Mouse (Mus musculus): Measurements from ENCODE around the gene Hbq1a. TPM values are rescaled to one million over a fixed set of nuclear protein-coding genes. Genes with fewer than 3 reads are reported as not detected.
"Not testable (repeated sequence)": the region's sequence is repeated elsewhere in the genome, so short reads cannot be mapped to it uniquely, and the experiment has no call there.

Gene Hbq1a
- total RNA-seq, 1 experiment from 2014 or later: 1.0 TPM

- DNase-seq: no peak
Measured at GRCm38 (mm10) chr11:32285031-32285775, 14.7 kb upstream of the Hbq1a start.

DNA sequence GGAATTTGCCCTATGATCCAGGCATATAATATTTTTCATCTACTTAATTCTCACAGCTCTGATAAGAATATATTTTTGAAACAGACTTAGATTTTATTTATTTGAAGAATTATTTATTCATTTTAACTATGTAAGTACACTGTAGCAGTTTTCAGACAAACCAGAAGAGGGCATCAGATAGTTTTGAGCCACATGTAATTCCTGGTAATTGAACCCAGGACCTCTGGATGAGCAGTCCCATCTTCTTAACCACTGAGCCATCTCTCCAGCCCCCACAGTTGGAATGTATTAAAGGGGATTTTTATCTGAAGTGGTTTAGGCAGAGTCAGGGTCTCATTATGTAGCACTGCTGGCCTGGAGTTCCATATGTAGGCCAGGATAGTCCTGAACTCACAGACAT, 14.0 kb upstream of the Hbq1a start:
- not testable (repeated sequence) for DNase-seq

DNA sequence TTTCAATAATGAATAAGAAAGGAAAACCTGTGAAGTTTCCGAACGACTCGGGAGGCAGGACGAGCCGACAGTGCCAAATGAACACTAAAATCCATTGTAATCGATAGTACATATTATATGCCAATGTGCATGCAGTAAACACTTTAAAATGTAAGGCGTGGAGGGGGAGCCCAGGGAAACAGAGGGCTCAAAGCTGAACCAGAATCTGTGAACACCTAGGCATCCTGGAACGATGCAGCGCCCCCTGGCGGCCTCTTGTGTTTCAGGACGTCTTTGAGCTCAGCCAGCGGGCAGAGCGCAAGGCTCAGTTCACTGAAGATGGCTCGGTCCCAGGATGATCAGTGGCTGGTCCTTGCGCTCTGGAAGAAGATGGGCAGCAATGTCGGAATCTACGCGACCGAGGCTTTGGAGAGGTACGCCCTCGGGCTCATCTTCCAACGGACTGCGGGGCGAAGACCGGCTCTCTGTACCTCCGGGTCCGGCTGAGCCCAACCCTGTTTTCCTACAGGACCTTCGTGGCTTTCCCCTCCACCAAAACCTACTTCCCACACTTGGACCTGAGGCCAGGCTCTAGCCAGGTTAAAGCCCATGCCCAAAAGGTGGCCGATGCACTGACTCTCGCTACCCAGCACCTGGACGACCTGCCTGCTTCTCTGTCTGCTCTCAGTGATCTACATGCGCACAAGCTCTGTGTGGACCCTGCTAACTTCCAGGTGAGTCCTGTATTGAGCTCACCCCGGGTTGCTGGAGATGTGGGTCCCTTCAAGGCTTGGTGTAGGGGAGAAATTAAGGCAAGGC, 13.0 kb upstream of the Hbq1a start, which contains the start of gene Hbq1b:
Hbq1b (plus strand) TSS at position 271 of the 798 bp plus-strand sequence.
- peak; percentile 87 for DNase-seq

DNA sequence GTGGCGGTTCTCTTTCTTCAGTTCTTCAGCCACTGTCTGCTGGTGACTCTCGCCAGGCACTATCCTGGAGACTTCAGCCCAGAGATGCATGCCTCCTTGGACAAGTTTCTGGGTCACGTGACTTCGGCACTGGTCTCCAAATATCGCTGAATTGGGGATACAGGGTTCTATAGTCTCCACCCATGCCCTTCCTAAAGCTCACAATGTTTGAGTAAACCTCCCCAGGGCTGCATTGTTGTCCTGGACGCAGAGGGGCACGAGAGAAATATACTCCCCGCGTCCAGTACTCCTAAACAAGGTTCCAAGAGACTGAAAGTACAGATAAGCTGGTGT, 12.4 kb upstream of the Hbq1a start:
- no peak for DNase-seq

- DNase-seq: not testable (repeated sequence)
Measured at GRCm38 (mm10) chr11:32292819-32293218, 7.0 kb upstream of the Hbq1a start.

DNA sequence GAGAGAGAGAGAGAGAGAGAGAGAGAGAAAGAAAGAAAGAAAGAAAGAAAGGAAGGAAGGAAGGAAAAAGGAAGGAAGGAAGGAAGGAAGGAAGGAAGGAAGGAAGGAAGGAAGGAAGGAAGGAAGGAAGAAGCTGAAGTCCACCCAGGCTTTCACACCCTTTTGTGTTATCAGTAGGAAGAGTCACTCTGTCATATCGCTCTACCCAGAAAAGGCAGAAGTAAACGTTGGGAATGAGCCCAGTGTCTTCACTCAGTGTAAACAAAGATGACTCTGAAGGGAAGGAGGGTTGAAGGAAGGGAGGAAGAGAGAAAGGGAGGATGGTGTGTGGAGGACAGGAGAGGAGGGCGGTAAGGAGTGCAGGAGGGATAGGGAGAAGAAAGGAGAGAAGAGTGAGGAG, 6.4 kb upstream of the Hbq1a start:
- DNase-seq: not testable (repeated sequence)

DNA sequence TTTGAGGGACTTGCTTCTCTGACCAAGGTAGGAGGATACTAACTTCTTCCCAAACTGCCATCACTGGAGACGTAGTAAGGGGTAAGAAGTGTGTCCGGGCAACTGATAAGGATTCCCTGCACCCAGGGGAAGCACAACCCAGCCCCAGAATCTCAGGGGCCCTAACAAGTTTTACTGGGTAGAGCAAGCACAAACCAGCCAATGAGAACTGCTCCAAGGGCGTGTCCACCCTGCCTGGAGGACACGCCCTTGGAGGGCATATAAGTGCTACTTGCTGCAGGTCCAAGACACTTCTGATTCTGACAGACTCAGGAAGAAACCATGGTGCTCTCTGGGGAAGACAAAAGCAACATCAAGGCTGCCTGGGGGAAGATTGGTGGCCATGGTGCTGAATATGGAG, 3.7 kb upstream of the Hbq1a start, which contains the start of gene Hba-a2:
Hba-a2 (plus strand) TSS at position 287 of the 400 bp plus-strand sequence.
- not testable (repeated sequence) for DNase-seq

DNA sequence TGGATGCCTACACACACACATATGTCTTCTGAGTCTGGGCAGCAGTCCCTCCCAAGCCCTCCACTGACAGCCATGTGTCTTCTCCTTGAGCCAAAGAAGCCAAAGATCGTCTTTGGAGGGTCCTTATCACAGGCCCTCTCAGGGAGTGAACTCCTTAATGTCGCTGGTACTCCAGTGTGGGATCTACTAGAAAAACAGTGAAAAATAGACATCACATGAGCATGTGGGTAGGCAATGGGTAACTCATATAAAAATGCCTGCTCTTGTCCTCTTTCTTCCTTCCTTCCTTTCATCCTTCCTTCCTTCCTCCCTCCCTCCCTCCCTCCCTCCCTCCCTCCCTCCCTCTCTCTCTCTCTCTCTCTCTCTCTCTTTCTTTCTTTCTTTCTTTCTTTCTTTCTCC, 2.5 kb upstream of the Hbq1a start:
- DNase-seq: not testable (repeated sequence)

DNA sequence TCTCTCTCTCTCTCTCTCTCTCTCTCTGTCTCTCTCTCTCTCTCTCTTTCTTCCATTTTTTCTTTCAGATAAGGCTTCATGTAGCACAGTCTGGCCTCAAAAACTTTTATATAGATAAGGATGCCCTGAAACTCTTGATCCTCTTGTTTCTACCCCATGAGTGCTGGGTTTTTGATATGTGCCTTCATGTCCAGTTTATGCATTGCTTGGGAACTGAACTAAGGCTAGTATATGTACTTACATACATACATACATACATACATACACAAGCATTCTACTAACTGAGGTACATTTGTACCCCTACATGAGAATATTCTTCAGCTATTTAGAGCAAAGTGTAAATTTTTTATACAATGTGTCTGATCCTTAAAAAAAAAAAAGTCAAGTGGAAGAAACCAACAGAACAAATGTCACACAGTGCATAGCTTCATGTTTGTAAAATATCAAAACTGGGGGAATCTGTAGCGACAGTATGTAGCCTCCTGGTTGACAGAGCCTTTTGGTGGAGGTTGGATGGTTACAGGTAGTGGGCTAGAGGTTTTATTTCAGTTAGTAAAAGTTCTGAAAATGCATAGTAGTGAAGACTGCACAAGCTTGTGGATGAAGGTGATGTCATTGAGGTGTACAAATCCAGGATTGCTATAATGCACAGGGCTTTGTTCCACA, 1.9 kb upstream of the Hbq1a start:
- DNase-seq: no peak

- DNase-seq: no peak
Measured at GRCm38 (mm10) chr11:32298532-32298918, 1.3 kb upstream of the Hbq1a start.

- DNase-seq: no peak
Measured at GRCm38 (mm10) chr11:32300279-32301267, 704 bp downstream of the Hbq1a start.

DNA sequence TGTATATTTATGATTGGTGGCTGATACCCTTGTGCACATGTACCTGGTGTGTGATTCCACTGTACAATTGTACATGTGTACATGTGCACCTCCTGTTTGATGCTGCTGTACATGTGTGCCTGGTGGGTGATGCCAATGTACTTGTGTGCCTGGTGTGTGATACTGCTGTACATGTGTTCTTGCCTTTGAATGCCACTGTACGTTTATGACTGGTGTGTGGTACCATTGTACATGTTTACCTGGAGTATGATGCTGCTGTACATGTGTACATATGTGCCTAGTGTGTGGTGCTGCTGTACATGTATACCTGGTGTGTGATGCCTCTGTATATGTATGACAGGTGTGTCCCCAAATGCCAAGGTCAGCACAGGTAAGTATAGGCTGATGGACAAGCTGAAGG, 1.6 kb downstream of the Hbq1a start:
- DNase-seq: no peak

- DNase-seq: no peak
Measured at GRCm38 (mm10) chr11:32302824-32303419, 3.1 kb downstream of the Hbq1a start.

DNA sequence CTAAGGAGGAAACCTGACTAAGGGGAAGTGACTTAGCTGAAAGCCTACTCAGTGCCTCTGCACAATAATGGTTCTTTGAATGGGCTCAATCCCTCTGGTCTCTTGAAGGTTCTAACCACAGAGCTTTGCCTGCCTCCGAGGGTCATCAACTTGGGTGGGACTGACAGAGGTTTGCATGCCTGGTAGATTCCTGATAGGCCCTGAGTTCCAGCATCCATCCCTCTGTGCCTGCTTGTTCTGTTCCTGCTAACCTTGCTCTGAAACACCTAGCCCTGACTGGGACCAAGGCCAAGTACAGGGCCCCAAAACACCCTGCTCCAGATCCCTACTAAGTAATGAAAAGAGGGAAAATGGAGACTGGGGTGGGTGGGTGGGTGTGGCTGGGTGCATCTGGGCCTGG, 3.6 kb downstream of the Hbq1a start:
- no peak for DNase-seq

- no peak for DNase-seq
Measured at GRCm38 (mm10) chr11:32307006-32307405, 7.1 kb downstream of the Hbq1a start.

GRCm38 (mm10) chr11:32309446-32309845, 9.6 kb downstream of the Hbq1a start:
- no peak for DNase-seq

GRCm38 (mm10) chr11:32309928-32310327, 10.1 kb downstream of the Hbq1a start:
- no peak for DNase-seq

DNA sequence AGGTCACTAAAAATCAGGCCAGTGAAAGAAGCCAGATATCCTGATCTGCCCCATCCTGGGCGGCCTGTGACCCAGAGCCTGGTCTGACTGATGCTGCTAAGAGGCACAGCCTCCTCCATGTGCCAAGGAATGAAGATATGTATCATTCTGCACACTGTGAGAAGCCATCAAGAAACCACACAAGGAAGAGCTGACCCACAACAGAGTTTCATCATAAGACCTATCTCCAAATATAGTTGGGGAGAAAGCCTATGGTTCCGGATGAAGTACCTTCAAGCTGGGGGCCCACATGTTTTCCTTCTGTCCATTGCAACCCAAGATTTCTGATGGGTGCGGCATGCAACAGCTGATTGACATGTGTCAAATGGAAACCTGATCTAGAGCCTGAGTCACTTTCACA, 16.1 kb downstream of the Hbq1a start:
- no peak for DNase-seq

DNA sequence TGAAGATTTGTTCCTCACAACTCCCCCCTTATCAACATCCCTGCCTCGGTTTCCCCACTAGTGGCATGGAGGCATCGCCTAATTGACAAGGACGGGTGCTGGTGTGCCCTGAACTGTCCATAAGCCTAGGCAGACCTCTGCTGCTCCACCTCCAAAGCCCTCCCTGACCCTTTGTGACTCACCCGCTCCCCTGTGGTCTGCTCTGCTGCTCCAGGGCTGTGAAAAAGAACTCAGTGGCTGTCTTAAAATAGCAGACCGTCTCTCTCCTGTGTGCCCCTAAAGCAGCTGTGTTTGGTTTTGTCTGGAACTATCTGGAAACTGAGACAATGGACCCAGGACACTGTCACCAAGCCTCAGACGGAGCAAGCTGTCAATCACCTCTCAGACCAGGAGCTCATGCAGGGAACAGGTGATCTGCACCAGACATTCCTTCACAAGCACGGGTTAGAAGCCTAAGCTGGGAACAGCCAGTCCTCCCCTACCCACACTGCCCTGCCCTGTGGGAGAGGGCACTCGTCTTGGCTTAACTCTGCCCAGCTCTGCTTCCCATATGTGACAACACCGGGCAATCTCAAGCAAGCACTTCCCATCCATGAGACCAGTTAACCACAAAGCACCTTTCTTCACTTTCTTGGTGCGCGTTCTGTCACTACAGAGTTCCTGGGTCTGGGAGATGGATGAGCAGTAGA, 20.8 kb downstream of the Hbq1a start:
- DNase-seq: no peak

DNA sequence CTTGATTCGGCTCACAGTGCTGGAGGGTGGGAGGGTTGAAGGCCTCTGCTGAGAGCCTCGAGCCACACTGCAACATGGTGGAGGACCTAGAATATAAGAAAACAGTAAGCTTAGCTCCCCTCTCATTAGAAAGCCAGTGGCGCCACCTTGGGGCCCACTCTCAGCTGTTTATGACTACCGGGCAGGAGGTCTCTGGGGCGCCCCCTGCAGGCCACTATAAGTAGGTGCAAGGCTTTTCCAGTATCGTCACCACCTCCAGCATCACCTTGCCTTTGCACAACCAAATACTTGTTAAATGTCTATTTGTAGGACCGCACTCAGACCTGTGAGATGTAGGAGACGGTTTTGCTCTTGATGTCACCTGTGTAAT, 21.3 kb downstream of the Hbq1a start:
- DNase-seq: peak; percentile 88

DNA sequence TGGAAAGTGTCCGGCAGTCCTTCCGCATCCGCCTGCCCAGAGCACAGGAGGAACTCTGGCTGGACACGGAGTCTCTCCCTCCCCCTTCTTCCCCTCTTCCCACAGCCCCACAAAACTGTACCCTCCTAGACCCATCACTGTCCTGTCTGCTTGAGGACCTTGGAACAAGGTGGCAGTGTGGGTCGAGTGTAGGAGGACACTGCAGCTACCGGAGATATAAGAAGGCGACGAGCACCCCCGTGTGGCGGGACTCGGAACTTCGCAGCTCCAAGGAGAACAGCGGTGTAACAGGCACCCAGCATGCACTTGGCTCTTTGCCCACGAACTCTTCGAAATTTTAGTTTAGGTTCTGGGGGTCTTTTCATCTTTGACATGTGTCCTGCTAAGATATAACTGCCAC, 24.7 kb downstream of the Hbq1a start:
- peak; percentile 92 for DNase-seq
